Mouse (Mus musculus): ENCODE measurements around the gene Pdlim7.
A peak's percentile ranks its signal among the peaks of the same experiment; 100 is the strongest.

Gene Pdlim7

DNA sequence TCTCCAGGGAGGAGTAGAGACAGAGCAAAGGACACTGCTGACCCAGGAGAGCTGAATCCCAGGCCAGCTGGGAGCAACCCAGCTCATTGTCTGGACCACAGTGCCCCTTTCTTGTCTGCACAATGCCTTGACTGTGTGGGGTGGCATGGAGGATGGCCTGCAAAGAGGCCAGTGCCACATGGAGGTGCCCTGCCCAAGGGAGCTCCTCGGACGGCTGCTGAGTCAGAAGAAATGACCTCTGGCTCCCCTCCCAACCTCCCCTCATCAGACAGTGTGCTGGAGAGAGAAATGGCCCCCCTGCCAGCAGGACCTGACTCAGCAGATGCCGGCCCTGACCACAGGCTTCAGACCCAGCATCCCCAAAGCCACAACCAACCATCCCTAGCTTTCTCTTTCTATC, 48.3 kb downstream of the Pdlim7 start:
- DNase-seq (ENCODE audit: low spot score): peak; percentile 45

DNA sequence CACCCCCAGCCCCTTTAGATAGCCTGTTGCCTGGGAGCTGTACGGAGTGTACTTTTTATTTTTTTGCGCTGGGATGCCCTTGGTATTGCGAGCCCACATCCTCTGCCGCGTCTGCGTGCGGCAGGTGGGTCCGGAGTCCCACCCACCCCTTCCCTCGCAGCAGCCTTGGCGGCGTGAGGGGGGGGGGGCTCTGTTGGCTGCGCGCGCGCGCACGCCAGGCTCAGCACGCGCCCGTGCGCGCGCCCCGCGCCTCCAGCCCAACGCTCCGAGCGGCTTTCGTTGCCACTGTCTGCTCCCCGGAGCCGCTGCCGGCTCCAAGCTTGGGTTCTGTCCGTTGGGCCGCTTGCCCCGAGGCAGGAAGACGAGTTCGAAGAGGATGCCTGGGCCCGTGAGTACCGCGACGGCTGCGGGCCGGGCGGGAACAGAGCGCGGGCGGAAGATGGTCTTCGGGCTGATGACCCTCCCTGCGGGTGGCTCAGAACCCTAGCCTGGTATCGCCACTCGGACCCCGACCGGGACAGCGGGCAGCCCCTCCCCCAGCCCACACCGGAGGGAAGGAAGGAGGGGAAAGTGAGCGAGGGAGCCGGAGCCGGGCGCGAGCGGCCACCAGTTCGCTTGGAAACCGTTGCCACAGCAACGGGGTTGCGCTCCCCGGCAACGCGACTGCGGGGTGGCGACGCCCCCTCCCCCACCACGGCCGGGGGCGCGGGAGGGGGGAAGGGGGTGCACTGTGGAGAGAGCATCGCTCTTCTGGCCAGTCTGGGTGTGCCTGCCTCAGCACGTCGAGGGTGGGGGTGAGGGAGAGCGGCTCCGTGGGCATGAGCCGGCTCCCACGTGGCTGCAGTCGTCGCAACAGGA, 49.2 kb downstream of the Pdlim7 start, which contains the start of gene Prr7:
TSS of gene Prr7 (plus strand) at position 241 of the 858 bp plus-strand sequence.
- DNase-seq (ENCODE audit: low spot score): peak; percentile 79

DNA sequence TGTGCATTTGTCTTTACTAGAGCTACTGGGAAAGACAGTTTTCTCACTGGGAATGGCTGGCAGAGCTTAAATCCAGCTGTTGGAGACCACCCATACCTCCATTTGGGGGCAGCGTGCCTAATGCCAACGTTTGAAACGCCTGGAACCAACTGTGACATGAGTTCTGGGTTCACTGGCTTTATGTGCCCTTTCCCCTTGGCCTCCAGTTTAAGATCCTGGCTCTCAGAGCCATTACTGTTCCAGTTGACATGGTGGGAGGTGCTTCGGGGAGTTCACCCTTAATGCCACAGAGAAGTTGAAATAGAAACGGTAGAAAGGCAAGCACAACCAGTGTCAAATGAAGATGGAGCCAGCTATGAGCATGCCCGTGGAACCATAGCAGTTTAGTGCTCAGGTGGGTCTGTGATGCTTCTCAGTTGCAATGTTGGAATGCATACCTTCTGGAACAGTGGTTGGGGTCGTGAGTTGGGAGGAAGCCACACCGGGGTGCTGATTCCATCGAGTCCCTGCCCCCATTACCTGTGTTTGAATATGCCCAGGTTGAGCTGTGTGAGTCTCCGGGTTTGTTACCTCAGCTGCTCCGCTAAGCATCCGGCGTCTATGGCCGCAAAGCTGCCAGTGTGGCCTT, 50.0 kb downstream of the Pdlim7 start:
- DNase-seq (ENCODE audit: low spot score): no peak

DNA sequence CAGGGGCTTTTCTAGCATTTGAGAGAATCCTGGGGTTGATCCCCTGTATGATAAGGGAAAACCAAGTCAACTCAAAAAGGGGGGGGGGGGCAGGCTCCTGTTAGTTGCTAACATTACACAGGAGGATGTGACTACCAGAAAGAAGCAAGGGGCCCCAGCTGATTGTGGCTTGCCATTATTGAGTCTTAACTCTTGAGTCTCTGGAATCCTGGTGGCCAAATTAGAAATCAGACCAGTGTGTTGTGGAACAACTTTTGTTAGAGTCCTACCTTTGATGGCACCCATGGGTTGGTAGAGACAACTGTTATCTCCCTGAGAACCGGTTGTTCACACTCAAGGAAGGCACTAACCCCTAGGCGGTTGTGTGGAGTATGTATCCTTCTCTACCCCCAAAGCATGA, 50.5 kb downstream of the Pdlim7 start:
- DNase-seq (ENCODE audit: low spot score): no peak

DNA sequence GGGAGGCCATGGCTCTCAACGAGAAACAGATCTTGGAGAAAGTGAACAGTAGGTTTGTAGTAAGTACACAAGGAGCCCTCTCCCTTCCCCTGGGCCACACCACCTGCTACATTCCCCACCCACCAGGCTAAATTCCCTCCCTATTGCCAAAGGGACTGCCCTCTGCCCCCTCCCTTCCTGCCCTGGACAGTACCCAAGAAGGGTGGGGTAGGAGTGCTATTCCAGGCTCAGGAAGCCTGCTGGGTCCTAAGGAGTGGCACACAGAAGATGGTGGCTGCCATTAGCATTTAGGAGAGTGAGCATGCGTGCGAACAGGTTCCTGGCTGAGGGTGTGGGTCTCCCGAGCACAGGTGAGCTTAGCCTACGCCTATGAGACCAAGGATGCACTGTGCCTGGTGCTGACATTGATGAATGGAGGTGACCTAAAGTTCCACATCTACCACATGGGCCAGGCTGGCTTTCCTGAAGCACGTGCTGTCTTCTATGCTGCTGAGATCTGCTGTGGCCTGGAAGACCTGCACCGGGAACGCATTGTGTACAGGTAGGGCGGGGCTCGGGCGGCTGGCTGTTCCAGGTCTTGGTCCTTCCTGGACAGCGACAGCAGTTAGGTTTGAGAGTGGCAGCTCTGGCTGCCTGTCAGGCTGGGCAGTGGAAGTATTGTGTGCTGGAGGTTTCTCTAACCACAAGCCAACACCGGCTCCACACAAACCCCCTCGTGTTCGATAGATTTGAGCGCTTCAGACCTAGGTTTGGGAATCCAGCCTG, 61.5 kb downstream of the Pdlim7 start:
- DNase-seq (ENCODE audit: low spot score): no peak

DNA sequence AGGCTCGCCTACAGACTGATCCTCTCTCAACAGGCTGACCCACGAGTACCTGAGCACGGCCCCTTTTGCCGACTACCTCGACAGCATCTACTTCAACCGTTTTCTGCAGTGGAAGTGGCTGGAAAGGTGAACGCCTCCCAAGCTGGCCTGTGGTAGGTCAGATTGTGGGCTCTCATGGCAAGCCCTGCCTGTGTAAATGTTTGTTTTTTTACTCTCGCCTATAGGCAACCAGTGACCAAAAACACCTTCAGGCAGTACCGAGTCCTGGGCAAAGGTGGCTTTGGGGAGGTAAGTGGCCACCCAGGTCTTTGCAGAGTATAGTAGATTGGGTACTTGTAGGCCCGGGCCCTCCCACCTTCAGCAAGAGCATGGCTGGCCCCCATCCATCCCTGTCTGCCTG, 62.2 kb downstream of the Pdlim7 start:
- DNase-seq (ENCODE audit: low spot score): no peak

DNA sequence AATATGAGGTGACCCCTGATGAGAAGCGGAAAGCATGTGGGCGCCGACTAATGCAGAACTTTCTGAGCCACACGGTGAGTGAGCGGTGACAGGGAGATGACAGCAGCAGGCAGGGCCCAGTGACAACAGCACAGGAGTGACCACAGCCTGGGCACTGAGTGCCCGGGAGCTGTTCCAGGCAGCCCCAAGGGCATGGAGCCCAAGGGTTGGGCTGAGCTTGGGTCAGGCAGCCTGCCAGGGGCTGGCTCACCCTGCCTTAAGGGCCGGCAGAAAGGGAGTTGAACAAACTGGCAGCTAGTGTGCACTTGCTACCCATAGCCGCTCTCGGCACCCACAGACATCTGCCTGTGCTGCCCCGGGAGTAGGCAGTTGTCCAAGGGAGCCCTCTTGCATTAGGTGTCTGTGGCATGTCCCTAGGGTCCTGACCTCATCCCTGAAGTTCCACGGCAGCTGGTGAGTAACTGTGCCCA, 62.9 kb downstream of the Pdlim7 start:
- DNase-seq (ENCODE audit: low spot score): no peak

DNA sequence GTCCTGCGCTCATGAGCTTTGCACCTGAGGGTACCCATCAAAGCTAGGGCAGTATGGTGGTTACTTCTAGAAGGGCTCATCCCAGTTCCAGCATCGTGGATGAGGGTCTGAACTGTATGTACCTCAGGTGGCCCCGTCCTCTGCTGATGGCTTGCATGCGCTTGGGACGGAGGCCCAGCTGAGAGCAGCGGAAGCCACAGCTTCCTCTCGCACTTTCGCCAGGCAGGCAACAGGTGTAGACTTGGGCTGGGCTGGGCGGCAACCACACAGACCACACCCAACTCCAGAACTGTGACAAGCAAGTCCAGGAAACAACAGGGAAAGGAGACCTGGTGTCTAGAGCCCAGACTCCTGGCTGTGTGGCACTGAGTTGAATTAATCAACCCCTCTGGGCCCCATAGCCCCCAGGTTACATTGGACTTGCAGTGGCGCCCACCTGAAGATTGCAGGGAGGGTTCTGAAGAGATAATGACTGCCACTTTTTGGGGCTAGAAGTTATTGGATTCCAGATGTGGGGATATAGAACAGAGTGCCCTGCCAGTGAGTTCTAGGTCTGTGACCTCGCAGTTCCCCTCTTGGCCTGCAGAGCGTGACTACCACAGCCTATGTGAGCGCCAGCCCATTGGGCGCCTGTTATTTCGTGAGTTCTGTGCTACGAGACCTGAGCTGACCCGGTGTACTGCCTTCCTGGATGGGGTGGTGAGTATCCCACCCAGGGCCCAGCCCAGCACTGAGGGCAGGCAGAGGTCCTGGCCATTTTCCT, 63.6 kb downstream of the Pdlim7 start:
- DNase-seq (ENCODE audit: low spot score): no peak

DNA sequence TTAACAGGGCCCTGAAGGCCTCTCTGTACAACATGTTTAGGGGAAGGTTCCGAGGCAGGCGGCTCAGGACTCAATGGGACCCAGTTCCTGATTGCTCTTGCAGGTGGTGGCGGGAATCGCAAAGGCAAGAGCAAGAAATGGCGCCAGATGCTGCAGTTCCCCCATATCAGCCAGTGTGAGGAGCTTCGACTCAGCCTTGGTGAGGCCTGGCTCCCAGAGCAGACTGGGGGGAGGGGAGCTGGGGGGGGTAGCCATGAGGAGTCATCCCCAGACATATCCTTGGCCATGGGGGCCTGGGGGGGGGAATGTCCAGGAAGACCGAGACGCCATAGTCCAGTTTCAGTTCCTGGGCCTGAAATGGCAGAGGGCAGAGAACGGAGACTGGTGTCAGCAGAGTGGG, 64.3 kb downstream of the Pdlim7 start:
- DNase-seq (ENCODE audit: low spot score): no peak

DNA sequence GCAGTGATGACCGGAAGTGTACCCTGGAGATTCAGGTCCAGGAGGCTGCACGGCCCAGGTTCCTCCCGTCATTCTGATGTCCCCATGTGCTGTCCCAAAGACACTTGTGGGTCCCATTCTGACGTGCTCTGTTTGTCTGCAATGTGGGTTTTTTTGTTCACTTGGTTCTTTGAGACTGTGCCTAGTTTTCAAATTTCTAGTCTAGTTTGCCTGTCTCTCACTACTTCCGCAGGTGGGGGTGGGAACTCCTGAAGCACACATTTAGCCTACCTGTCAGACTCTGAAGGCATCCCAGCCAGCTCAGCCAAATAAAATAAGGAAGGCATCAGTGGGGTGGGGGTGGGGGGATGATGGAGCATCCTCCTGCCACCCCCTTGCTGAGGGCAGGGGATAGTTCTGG, 65.3 kb downstream of the Pdlim7 start:
- no peak for DNase-seq (ENCODE audit: low spot score)

DNA sequence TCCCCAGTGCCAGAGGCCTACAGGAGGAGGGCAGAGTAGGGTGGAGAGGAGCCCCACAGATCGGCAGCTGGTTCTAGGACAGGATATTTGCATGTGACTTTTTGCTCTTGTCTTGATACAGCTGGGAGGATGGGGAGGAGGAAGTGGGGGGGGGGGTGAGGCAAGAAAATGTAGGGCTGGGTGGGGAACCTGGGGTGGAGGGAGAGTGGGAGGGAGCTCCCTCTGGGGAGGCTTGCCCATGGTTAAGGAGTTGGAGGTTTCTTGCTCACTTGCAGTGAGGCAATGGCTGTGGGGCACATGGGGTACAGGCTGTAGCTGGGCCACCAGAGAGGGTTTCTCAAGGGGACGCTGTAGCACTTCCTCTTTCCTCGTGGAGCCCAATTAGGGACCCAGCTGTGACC, 65.9 kb downstream of the Pdlim7 start:
- no peak for DNase-seq (ENCODE audit: low spot score)

DNA sequence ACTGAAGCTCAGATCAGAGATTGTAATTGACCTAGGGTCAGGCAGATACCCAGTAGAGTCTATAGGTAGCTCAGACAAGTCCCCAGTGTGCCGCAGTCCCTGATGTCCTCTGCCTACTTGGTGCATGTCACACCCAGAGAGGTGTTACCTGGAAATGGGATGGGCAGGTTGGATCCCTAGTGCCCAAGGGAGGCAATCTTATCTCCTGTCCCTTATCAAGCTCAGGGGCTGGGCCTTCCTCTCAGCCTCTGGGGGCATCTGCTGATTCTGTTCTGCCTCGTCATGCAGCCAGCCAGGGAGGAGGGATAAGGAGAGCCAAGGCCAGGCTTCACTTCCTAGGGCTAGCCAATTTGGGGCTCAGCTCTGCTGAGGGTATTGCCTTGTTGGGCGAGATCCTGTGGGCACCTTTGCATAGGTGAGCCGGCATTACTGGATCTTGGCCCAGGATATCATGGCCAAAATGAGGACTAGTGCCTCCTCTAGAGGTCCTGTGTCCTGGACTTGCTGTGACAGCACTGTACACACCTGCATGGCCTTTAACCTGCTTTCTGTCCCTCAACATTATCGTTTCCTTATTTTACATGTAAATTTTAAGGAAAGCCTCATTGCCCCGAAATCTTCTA, 66.9 kb downstream of the Pdlim7 start:
- no peak for DNase-seq (ENCODE audit: low spot score)
